Mouse (Mus musculus) forebrain, embryonic 10.5 days (tissue): ENCODE measurements around the gene Fam207a. TPM values are rescaled to one million over a fixed set of nuclear protein-coding genes. Genes with fewer than 3 reads are reported as not detected.

Experiments
- DNase-seq: peaks from one replicate; pipeline ENCODE4 v3.0.0-alpha.2; 2017; ENCODE audit warnings: low spot score; ENCODE audit errors: extremely low spot score
- H3K27ac ChIP-seq: fragments of 300-500 bp; sonication (generic); 2 replicates; pipeline ENCODE4 v1.5.1; 2016; ENCODE audit warnings: mild to moderate bottlenecking
- H3K27me3 ChIP-seq: fragments of 300-500 bp; sonication (generic); 2 replicates; pipeline ENCODE4 v1.6.1; 2016; ENCODE audit warnings: mild to moderate bottlenecking; ENCODE audit not compliant: poor library complexity, severe bottlenecking
- H3K36me3 ChIP-seq: fragments of 300-500 bp; sonication (generic); replicated peaks from 2 replicates; pipeline ENCODE4 v1.6.1; 2016; ENCODE audit warnings: mild to moderate bottlenecking, moderate library complexity
- H3K4me1 ChIP-seq: fragments of 300-500 bp; sonication (generic); 2 replicates; pipeline ENCODE4 v1.6.1; 2016
- H3K4me3 ChIP-seq: fragments of 300-500 bp; sonication (generic); 2 replicates; pipeline ENCODE4 v1.5.1; 2016; ENCODE audit warnings: mild to moderate bottlenecking, moderate library complexity
- H3K9me3 ChIP-seq: fragments of 300-500 bp; sonication (generic); 2 replicates; pipeline ENCODE4 v1.6.1; 2016; ENCODE audit warnings: mild to moderate bottlenecking, moderate library complexity
- WGBS: fragments of 180-500 bp; shearing (Covaris S2); methylation state at CpG from one replicate; pipeline ENCODE4 v1.1.7; 2016; 5-methylcytosine and 5-hydroxymethylcytosine counted together
- polyA plus RNA-seq: library from polyadenylated mRNA; unstranded; fragments of >200 nt; fragmentation: Nextera tagmentation; extraction: Ambion mirVana; gene quantifications from 2 replicates; pipeline ENCODE4 v1.2.1, GENCODE M21; 2016

Gene Fam207a
- polyA plus RNA-seq, 1 experiment from 2014 or later: 43.2 TPM

GRCm38 (mm10) chr10:77543226-77543625, 27.6 kb upstream of the Fam207a start:
- Histone ChIP-seq H3K27ac (no peak overlapping the region), H3K9me3 (no peaks in the 10 kb centered on the region), H3K4me1 (peaks cover 5% of the 10 kb centered on the region), H3K4me3 (no peak overlapping the region), H3K27me3 (no peaks in the 10 kb centered on the region), H3K36me3 (no peaks in the 10 kb centered on the region)
- peak; percentile 32 for DNase-seq
- 43% methylated on average over 7 of the region's 7 CpGs for WGBS

- 82% methylated on average over 10 of the region's 10 CpGs for WGBS
Observed at GRCm38 (mm10) chr10:77541864-77542666, 26.5 kb upstream of the Fam207a start.

GRCm38 (mm10) chr10:77540576-77541102, 25.1 kb upstream of the Fam207a start:
- no peaks in the 10 kb centered on the region for H3K36me3 ChIP-seq
- no peaks in the 10 kb centered on the region for H3K9me3 ChIP-seq
- H3K27ac ChIP-seq: no peak overlapping the region
- no peaks in the 10 kb centered on the region for H3K27me3 ChIP-seq
- DNase-seq: no peak
- 80% methylated on average over 4 of the region's 4 CpGs for WGBS
- H3K4me3 ChIP-seq: no peak overlapping the region
- H3K4me1 ChIP-seq: peaks cover 5% of the 10 kb centered on the region

More at GRCm38 (mm10) chr10:77541864-77542666, 26.5 kb upstream of the Fam207a start:
- Histone ChIP-seq H3K4me3 (no peak overlapping the region), H3K4me1 (peaks cover 5% of the 10 kb centered on the region), H3K27me3 (no peaks in the 10 kb centered on the region), H3K9me3 (no peaks in the 10 kb centered on the region), H3K27ac (no peak overlapping the region), H3K36me3 (no peaks in the 10 kb centered on the region)
- no peak for DNase-seq

- Histone ChIP-seq H3K4me3 (no peak overlapping the region), H3K4me1 (peaks cover 5% of the 10 kb centered on the region), H3K36me3 (no peaks in the 10 kb centered on the region), H3K27ac (no peak overlapping the region), H3K27me3 (no peaks in the 10 kb centered on the region), H3K9me3 (no peaks in the 10 kb centered on the region)
- DNase-seq: no peak
- 90% methylated on average over 7 of the region's 7 CpGs for WGBS
Observed at GRCm38 (mm10) chr10:77539320-77539945, 23.8 kb upstream of the Fam207a start.

GRCm38 (mm10) chr10:77537215-77538209, 21.9 kb upstream of the Fam207a start:
- H3K4me1 ChIP-seq: peaks cover 5% of the 10 kb centered on the region
- DNase-seq: no peak
- no peak overlapping the region for H3K4me3 ChIP-seq
- no peaks in the 10 kb centered on the region for H3K27me3 ChIP-seq
- no peaks in the 10 kb centered on the region for H3K36me3 ChIP-seq
- no peak overlapping the region for H3K27ac ChIP-seq
- WGBS: 90% methylated on average over 11 of the region's 11 CpGs
- H3K9me3 ChIP-seq: no peaks in the 10 kb centered on the region

GRCm38 (mm10) chr10:77536727-77537126, 21.1 kb upstream of the Fam207a start:
- Histone ChIP-seq H3K9me3 (no peaks in the 10 kb centered on the region), H3K4me1 (peaks cover 5% of the 10 kb centered on the region), H3K27me3 (no peaks in the 10 kb centered on the region), H3K4me3 (no peak overlapping the region), H3K27ac (no peak overlapping the region), H3K36me3 (no peaks in the 10 kb centered on the region)
- DNase-seq: no peak
- 79% methylated on average over 8 of the region's 8 CpGs for WGBS

- Histone ChIP-seq H3K27ac (no peak overlapping the region), H3K9me3 (no peaks in the 10 kb centered on the region), H3K4me1 (no peaks in the 10 kb centered on the region), H3K36me3 (no peaks in the 10 kb centered on the region), H3K27me3 (no peaks in the 10 kb centered on the region), H3K4me3 (no peak overlapping the region)
- 80% methylated on average over 1 of the region's 1 CpGs for WGBS
- no peak for DNase-seq
Observed at GRCm38 (mm10) chr10:77532020-77532413, 16.4 kb upstream of the Fam207a start.

- Histone ChIP-seq H3K4me1 (no peaks in the 10 kb centered on the region), H3K27ac (no peak overlapping the region), H3K9me3 (no peaks in the 10 kb centered on the region), H3K36me3 (no peaks in the 10 kb centered on the region), H3K27me3 (no peaks in the 10 kb centered on the region), H3K4me3 (no peak overlapping the region)
- no peak for DNase-seq
- WGBS: 85% methylated on average over 6 of the region's 6 CpGs
Observed at GRCm38 (mm10) chr10:77531026-77532019, 15.7 kb upstream of the Fam207a start.

- WGBS: 78% methylated on average over 9 of the region's 9 CpGs
Observed at GRCm38 (mm10) chr10:77530140-77530539, 14.6 kb upstream of the Fam207a start, which contains the start of gene Itgb2. Itgb2 (plus strand) TSS chr10:77530252.

GRCm38 (mm10) chr10:77528634-77529033, 13.0 kb upstream of the Fam207a start:
- DNase-seq: no peak
- Histone ChIP-seq H3K4me1 (no peaks in the 10 kb centered on the region), H3K9me3 (no peaks in the 10 kb centered on the region), H3K27ac (no peak overlapping the region), H3K27me3 (no peaks in the 10 kb centered on the region), H3K36me3 (no peaks in the 10 kb centered on the region), H3K4me3 (no peak overlapping the region)
- 93% methylated on average over 6 of the region's 6 CpGs for WGBS

More at GRCm38 (mm10) chr10:77530140-77530539, 14.6 kb upstream of the Fam207a start, which contains the start of gene Itgb2:
- no peaks in the 10 kb centered on the region for H3K36me3 ChIP-seq
- H3K27ac ChIP-seq: no peak within 1 kb of the TSS
- no peaks in the 10 kb centered on the region for H3K9me3 ChIP-seq
- H3K4me1 ChIP-seq: no peaks in the 10 kb centered on the region
- H3K4me3 ChIP-seq: no peak within 1 kb of the TSS
- H3K27me3 ChIP-seq: no peaks in the 10 kb centered on the region
- DNase-seq: no peak

- peaks cover 13% of the 10 kb centered on the region for H3K4me1 ChIP-seq
- no peaks in the 10 kb centered on the region for H3K9me3 ChIP-seq
- H3K4me3 ChIP-seq: no peak overlapping the region
- no peak overlapping the region for H3K27ac ChIP-seq
- no peak for DNase-seq
- 82% methylated on average over 2 of the region's 2 CpGs for WGBS
- no peaks in the 10 kb centered on the region for H3K36me3 ChIP-seq
- peaks cover 18% of the 10 kb centered on the region for H3K27me3 ChIP-seq
Observed at GRCm38 (mm10) chr10:77526488-77526887, 10.9 kb upstream of the Fam207a start.
